18 mouse cellular contexts compared by ENCODE assay signal in the genomic region with DNA sequence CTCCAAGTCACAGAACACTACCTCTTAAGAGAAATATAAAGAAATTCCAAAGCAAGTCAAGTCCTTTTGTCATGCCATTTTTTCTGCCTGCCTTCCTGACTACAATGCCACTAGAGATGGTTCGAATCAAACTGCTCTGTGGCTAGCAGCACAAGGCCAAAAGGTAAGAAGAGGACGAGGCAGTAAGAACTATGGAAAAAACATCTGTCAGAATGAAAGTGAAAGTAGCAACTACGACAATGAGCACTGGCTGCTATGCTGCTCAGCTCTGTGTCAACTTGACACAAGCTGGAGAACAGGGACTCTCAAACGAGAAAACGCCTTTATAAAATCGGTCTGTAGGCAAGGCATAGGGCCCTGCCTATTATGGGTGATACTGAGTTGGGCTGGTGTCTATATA. TPM values are rescaled to one million over a fixed set of nuclear protein-coding genes. Genes with fewer than 3 reads are reported as not detected.
A peak's percentile ranks its signal among the peaks of the same experiment; 100 is the strongest.
DNase-seq lines count a peak whose midpoint lies in the region; ATAC-seq and TF ChIP-seq lines count a peak whose summit lies in the region.
"Had no signal": no experiment of that assay in that cellular context is flagged by ENCODE, and none has a peak within 500 bp of the region (broad histone marks: within the 10 kb centered on the region; RNA-seq: fewer than 3 reads in every experiment).

No protein-coding gene starts in this region.

- no peak for TF ChIP-seq CTCF in lung, adult 2 months (IDR thresholded peaks at IDR 0.05; ENCODE audit: insufficient read depth, low read length)
- no peak for TF ChIP-seq CTCF in left cerebral cortex, adult 2 months (IDR thresholded peaks at IDR 0.05)

- WGBS in lung, adult 2 months = 47% methylated on average over 6 of the region's 6 CpGs
- WGBS in hindbrain, embryonic 12.5 days = 74% methylated on average over 6 of the region's 6 CpGs

- H3K9ac ChIP-seq in hindbrain, embryonic 12.5 days = no peak overlapping the region
- H3K9ac ChIP-seq: forebrain, embryonic 15.5 days; heart, embryonic 13.5 days; kidney, embryonic 15.5 days; lung, embryonic 15.5 days had no signal

- no peaks in the 10 kb centered on the region; the same call in 1 of the 2 replicates for H3K4me1 ChIP-seq in lung, adult 2 months (ENCODE audit: control insufficient read depth, insufficient read depth, low read length)
- no peaks in the 10 kb centered on the region for H3K4me1 ChIP-seq in hindbrain, embryonic 12.5 days
- H3K4me1 ChIP-seq: forebrain, embryonic 15.5 days; heart, embryonic 13.5 days; kidney, embryonic 15.5 days; lung, embryonic 15.5 days had no signal

- H3K27me3 ChIP-seq in hindbrain, embryonic 12.5 days = no peaks in the 10 kb centered on the region
- H3K27me3 ChIP-seq: forebrain, embryonic 15.5 days; heart, embryonic 13.5 days; kidney, embryonic 15.5 days; lung, embryonic 15.5 days had no signal

- no peak overlapping the region for H3K4me3 ChIP-seq in lung, adult 2 months (replicated peaks; ENCODE audit: extremely low read depth, low read depth, low read length)
- no peak overlapping the region for H3K4me3 ChIP-seq in hindbrain, embryonic 12.5 days
- H3K4me3 ChIP-seq in left cerebral cortex, adult 2 months = no peak overlapping the region
- H3K4me3 ChIP-seq: forebrain, embryonic 15.5 days; heart, embryonic 13.5 days; kidney, embryonic 15.5 days; layer of hippocampus, adult 2 months; lung, embryonic 15.5 days had no signal

- intact Hi-C loops in left cerebral cortex, adult 2 months (cut with DNase I) = no loop called here

- no peak overlapping the region for H3K27ac ChIP-seq in hindbrain, embryonic 12.5 days
- H3K27ac ChIP-seq in left cerebral cortex, adult 2 months = no peak overlapping the region
- H3K27ac ChIP-seq: forebrain, embryonic 15.5 days; heart, embryonic 13.5 days; kidney, embryonic 15.5 days; layer of hippocampus, adult 2 months; lung, embryonic 15.5 days had no signal

- peak; percentile 30 for DNase-seq in lung, postnatal 36 days
- DNase-seq in lung, adult 2 months = no peak
- DNase-seq in NIH3T3 (ENCODE audit: low read depth) = peak; percentile 5
- DNase-seq in ovary, postnatal 10 days (ENCODE audit: low spot score) = no peak
- DNase-seq in left cerebral cortex, adult 2 months (ENCODE audit: extremely low spot score in 1 of 2, low spot score in 2 of 2) = no peak
- DNase-seq: adrenal gland, postnatal 14 days; cerebellum, adult 8-10 months; gastrocnemius, postnatal 14 days had no signal

- H3K36me3 ChIP-seq in hindbrain, embryonic 12.5 days = peaks cover 6% of the 10 kb centered on the region; the same call in 1 of the 2 replicates
- H3K36me3 ChIP-seq: forebrain, embryonic 15.5 days; kidney, embryonic 15.5 days had no signal

- TF ChIP-seq POLR2A in lung, adult 2 months (IDR thresholded peaks at IDR 0.05; ENCODE audit: borderline replicate concordance, extremely low read depth, low read depth, low read length) = no peak

- no peaks in the 10 kb centered on the region for H3K9me3 ChIP-seq in hindbrain, embryonic 12.5 days (replicated peaks)
- H3K9me3 ChIP-seq: forebrain, embryonic 15.5 days; heart, embryonic 13.5 days; kidney, embryonic 15.5 days; lung, embryonic 15.5 days had no signal

- H3K4me2 ChIP-seq in hindbrain, embryonic 12.5 days (replicated peaks) = no peak overlapping the region
- H3K4me2 ChIP-seq: forebrain, embryonic 15.5 days; heart, embryonic 13.5 days; kidney, embryonic 15.5 days; lung, embryonic 15.5 days; midbrain, embryonic 11.5 days had no signal

- peak; percentile 97 for ATAC-seq in inflammation-experienced regulatory T-cells, adult 6 months
- no peak for ATAC-seq in hindbrain, embryonic 12.5 days (ENCODE audit: low FRiP score)
- ATAC-seq: forebrain, embryonic 15.5 days had no signal

RNA-seq across cellular contexts. Expression of a gene that starts 14.6 kb away (rescaled TPM):
- 0.09 and 0.22 TPM in 2 replicates for polyA plus RNA-seq in lung, adult 2 months (2012; rRNA removed)
- under 1 TPM in 2 of 3 experiments, not detected in 1; 0.86 to 0.91 TPM for polyA plus RNA-seq in inflammation-experienced regulatory T-cells, adult 6 months (2017; shearing (Covaris generic))
- not detected in 2 replicates for polyA plus RNA-seq in hindbrain, embryonic 12.5 days (2016; fragmentation: Nextera tagmentation; extraction: Ambion mirVana)
- 1 to 10 TPM in 1 of 2 experiments, under 1 TPM in 1; 0.38 to 1.4 TPM for total RNA-seq in left cerebral cortex, adult 2 months (2021)
- polyA plus RNA-seq: forebrain, embryonic 15.5 days; heart, embryonic 13.5 days; kidney, embryonic 15.5 days; lung, embryonic 15.5 days; midbrain, embryonic 11.5 days had no signal

RNA-seq across cellular contexts. Expression of a gene that starts 40.9 kb away (rescaled TPM):
- 9.8 and 12.4 TPM in 2 replicates for polyA plus RNA-seq in lung, adult 2 months (2012; rRNA removed)
- 10 to 100 TPM; 67.2 to 77.9 (median 77.0) TPM for polyA plus RNA-seq in inflammation-experienced regulatory T-cells, adult 6 months (2017; shearing (Covaris generic))
- 45.8 and 52.6 TPM in 2 replicates for polyA plus RNA-seq in hindbrain, embryonic 12.5 days (2016; fragmentation: Nextera tagmentation; extraction: Ambion mirVana)
- total RNA-seq in left cerebral cortex, adult 2 months (2021) = 10 to 100 TPM; 38.7 to 42.0 TPM

RNA-seq across cellular contexts. Expression of a gene that starts 41.0 kb away (rescaled TPM):
- polyA plus RNA-seq in lung, adult 2 months (2012; rRNA removed) = not detected in 2 replicates
- polyA plus RNA-seq in inflammation-experienced regulatory T-cells, adult 6 months (2017; shearing (Covaris generic)) = not detected
- 0.12 and 0.17 TPM in 2 replicates for polyA plus RNA-seq in hindbrain, embryonic 12.5 days (2016; fragmentation: Nextera tagmentation; extraction: Ambion mirVana)
- under 1 TPM in 1 of 2 experiments, not detected in 1; 0.18 TPM for total RNA-seq in left cerebral cortex, adult 2 months (2021)
- total RNA-seq: adrenal gland, postnatal 14 days; gastrocnemius, postnatal 14 days; hematopoietic stem cell, adult 5-6 weeks had no signal
- polyA plus RNA-seq: heart, embryonic 13.5 days; intestine, embryonic 14.5 days; kidney, embryonic 15.5 days; midbrain, embryonic 11.5 days had no signal

Comparison
In these comparisons a context has a peak if more than half of its experiments do, and no peak if none do; other contexts are left out.
1. DNase-seq: peak in lung, postnatal 36 days (single experiment) and NIH3T3 (single experiment); none in lung, adult 2 months (single experiment), ovary, postnatal 10 days (single experiment) and left cerebral cortex, adult 2 months (0 of 2).